Mouse (Mus musculus): ENCODE measurements around the gene Emc8. TPM values are rescaled to one million over a fixed set of nuclear protein-coding genes. Genes with fewer than 3 reads are reported as not detected.
A peak's percentile ranks its signal among the peaks of the same experiment; 100 is the strongest.

The Emc8 gene
- 230 and 254 TPM in 2 replicates for polyA plus RNA-seq (2015; fragmentation: Nextera tagmentation; extraction: Ambion mirVana)

DNA sequence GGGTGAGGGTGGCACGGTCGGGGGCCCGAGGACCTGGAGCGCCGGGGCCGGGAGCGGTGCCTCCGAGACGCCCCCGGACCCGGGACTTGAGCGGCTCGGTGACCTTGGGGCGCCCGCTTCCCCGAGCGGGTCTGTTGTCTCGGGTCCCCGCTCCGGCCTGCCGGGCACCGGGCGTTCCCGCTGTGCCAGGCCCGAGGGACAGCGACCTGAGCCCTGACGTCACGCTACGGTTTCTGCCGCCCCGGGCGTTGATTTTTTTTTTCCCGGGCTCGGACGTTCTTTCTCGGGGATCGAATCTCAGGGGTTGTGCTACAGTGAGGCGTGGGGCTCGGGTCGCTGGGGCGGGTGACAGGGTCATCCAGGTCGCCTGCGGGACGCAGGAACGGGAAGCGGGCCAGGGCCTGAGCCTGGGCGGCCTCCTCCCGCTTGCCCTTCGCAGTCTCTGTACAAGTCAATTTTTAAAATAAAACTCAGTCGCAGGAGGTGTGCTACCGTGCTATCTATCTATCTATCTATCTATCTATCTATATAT, at the start of gene Emc8:
Gene Emc8 (minus strand): TSS at position 200 of the 532 bp plus-strand sequence.
- no peak for ATAC-seq (ENCODE audit: insufficient number of reproducible peaks, insufficient read depth, low FRiP score, low TSS enrichment, low read depth)
- Histone ChIP-seq H3K4me1 (peaks cover 51% of the 10 kb centered on the region), H3K36me3 (peaks cover 38% of the 10 kb centered on the region), H3K9ac (peak within 1 kb of the TSS; percentile 97), H3K27ac (peak within 1 kb of the TSS; percentile 88), H3K27me3 (no peaks in the 10 kb centered on the region), H3K9me3 (no peaks in the 10 kb centered on the region), H3K4me3 (peak within 1 kb of the TSS; percentile 97), H3K4me2 (peak within 1 kb of the TSS; percentile 91)
- WGBS, result under 1% methylated on average over 45 of the region's 51 CpGs

DNA sequence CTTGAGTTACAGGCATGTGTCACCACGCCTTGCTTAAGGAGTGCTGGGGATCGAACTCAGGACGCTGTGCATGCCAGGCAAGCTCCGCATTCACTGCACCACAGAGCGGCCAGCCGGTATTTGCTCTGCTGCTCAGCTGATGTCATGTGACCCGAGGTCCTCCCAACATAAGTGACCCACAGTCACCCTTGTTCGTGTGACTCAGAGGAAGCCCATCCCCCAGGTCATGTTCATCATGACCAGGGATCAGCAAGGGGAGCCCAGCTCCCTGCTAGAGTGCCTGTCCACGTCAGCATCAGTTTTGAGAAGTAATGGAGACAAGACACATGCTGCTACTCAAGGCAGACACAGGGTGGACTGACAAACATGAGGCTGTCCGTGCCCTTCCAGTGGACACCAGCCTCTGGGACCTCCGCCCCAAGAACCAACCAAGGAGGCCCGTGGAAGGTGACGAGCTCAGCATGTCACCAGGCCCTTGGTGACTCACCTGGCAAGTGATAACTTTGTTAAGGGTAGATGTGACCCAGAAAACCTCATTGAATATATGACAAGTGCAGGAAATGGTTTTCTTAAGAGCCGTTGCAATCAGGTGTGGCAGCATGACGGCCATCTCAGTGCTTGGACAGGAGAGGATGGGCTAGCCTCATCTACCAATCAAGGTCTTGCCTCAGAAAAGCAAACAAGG, 47.8 kb upstream of the Emc8 start:
- Histone ChIP-seq H3K27ac (no peak overlapping the region), H3K4me3 (no peak overlapping the region), H3K9ac (no peak overlapping the region), H3K27me3 (no peaks in the 10 kb centered on the region), H3K9me3 (no peaks in the 10 kb centered on the region), H3K4me1 (peaks cover 4% of the 10 kb centered on the region; the same call in 1 of the 2 replicates), H3K4me2 (no peak overlapping the region), H3K36me3 (no peaks in the 10 kb centered on the region)
- no peak for ATAC-seq (ENCODE audit: insufficient number of reproducible peaks, insufficient read depth, low FRiP score, low TSS enrichment, low read depth)
- WGBS, result 76% methylated on average over 15 of the region's 15 CpGs

DNA sequence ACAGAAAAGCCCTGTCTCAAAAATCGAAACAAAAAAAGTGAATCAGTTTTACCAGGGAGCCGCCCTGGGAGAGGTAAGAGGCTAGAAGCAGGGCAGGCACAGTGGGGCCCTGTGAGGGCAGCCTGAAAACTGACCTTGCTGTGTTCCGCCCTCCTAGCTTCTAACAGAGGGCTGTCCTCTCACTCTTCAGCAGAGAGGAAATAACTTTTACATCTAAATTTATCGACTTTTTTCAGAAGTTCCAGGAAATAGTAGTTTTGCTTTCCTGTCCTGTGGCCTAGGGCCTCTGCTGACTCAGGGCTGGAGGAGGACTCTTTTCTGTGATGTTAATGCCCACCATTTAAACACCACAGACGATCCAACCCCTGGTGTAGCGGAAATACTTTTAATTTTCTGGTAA, 46.8 kb upstream of the Emc8 start:
- ATAC-seq (ENCODE audit: insufficient number of reproducible peaks, insufficient read depth, low FRiP score, low TSS enrichment, low read depth), result no peak
- H3K36me3 ChIP-seq, result no peaks in the 10 kb centered on the region
- 68% methylated on average over 6 of the region's 6 CpGs for WGBS
- H3K9me3 ChIP-seq, result no peaks in the 10 kb centered on the region
- H3K27ac ChIP-seq, result no peak overlapping the region
- H3K4me1 ChIP-seq, result peaks cover 4% of the 10 kb centered on the region; the same call in 1 of the 2 replicates
- H3K4me3 ChIP-seq, result no peak overlapping the region
- H3K27me3 ChIP-seq, result no peaks in the 10 kb centered on the region
- H3K4me2 ChIP-seq, result no peak overlapping the region
- no peak overlapping the region for H3K9ac ChIP-seq

DNA sequence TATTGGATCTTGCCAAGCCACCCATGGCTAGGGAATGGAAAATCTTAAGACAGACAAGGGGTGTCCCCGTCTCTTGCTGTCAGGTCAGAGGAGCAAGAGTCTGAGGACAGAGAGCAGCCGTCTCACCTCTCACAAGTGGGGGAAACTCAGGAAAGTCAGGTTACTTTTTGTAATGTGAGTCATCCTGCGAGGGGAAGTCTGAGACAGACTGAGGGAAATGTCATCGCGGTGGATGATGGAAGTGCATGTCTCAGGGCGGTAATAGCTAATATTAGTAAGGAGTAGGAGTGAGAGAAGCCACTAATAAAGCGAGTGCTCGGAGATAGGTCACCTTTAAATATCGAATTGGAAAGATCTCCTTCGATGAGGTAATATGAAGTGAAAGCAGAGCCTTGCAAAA, 40.8 kb upstream of the Emc8 start:
- no peak for ATAC-seq (ENCODE audit: insufficient number of reproducible peaks, insufficient read depth, low FRiP score, low TSS enrichment, low read depth)
- 78% methylated on average over 10 of the region's 10 CpGs for WGBS
- H3K9ac ChIP-seq, result no peak overlapping the region
- H3K27me3 ChIP-seq, result peaks cover 9% of the 10 kb centered on the region; the same call in 1 of the 2 replicates
- no peaks in the 10 kb centered on the region for H3K4me1 ChIP-seq
- H3K4me3 ChIP-seq, result no peak overlapping the region
- H3K4me2 ChIP-seq, result no peak overlapping the region
- H3K36me3 ChIP-seq, result no peaks in the 10 kb centered on the region
- H3K9me3 ChIP-seq, result no peaks in the 10 kb centered on the region
- H3K27ac ChIP-seq, result no peak overlapping the region

- Histone ChIP-seq H3K4me1 (no peaks in the 10 kb centered on the region), H3K4me3 (no peak overlapping the region), H3K9ac (no peak overlapping the region), H3K27ac (no peak overlapping the region; the same call in 1 of the 2 replicates), H3K27me3 (peaks cover 12% of the 10 kb centered on the region; the same call in 1 of the 2 replicates), H3K4me2 (no peak overlapping the region), H3K9me3 (no peaks in the 10 kb centered on the region), H3K36me3 (no peaks in the 10 kb centered on the region)
- no peak for ATAC-seq (ENCODE audit: insufficient number of reproducible peaks, insufficient read depth, low FRiP score, low TSS enrichment, low read depth)
- 47% methylated on average over 3 of the region's 3 CpGs for WGBS
Measured at GRCm38 (mm10) chr8:120706193-120706592, 37.8 kb upstream of the Emc8 start.

- 84% methylated on average over 15 of the region's 15 CpGs for WGBS
Measured at GRCm38 (mm10) chr8:120705163-120705562, 36.8 kb upstream of the Emc8 start.

DNA sequence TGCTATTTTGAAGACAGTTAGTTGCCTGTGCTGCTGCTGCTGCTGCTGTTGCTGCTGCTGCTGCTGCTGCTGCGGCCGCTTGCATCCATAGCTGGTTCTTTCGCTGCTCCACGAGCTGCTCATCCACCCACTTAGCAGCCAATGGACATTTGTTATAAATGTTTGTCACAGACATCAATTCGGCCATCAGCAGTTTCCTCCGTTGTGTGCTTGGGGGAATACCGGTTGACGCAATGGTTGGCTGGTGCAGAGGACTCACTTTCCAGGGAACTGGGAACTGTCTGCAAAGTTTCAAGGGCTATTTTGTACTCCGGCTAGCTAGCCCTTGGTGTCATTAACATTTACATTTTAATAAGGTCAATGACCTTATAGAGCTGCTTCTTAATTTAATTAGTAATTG, 35.8 kb upstream of the Emc8 start:
- 76% methylated on average over 9 of the region's 9 CpGs for WGBS
- Histone ChIP-seq H3K27me3 (peaks cover 12% of the 10 kb centered on the region; the same call in 1 of the 2 replicates), H3K27ac (no peak overlapping the region), H3K4me2 (no peak overlapping the region), H3K9ac (no peak overlapping the region), H3K36me3 (no peaks in the 10 kb centered on the region), H3K4me3 (no peak overlapping the region), H3K9me3 (no peaks in the 10 kb centered on the region), H3K4me1 (no peaks in the 10 kb centered on the region)
- no peak for ATAC-seq (ENCODE audit: insufficient number of reproducible peaks, insufficient read depth, low FRiP score, low TSS enrichment, low read depth)

More at GRCm38 (mm10) chr8:120705163-120705562, 36.8 kb upstream of the Emc8 start:
- Histone ChIP-seq H3K9me3 (no peaks in the 10 kb centered on the region), H3K27ac (no peak overlapping the region), H3K36me3 (no peaks in the 10 kb centered on the region), H3K9ac (no peak overlapping the region), H3K4me2 (no peak overlapping the region), H3K27me3 (peaks cover 12% of the 10 kb centered on the region; the same call in 1 of the 2 replicates), H3K4me3 (no peak overlapping the region), H3K4me1 (no peaks in the 10 kb centered on the region)
- ATAC-seq (ENCODE audit: insufficient number of reproducible peaks, insufficient read depth, low FRiP score, low TSS enrichment, low read depth), result no peak

GRCm38 (mm10) chr8:120701758-120702465, 33.5 kb upstream of the Emc8 start:
- H3K4me2 ChIP-seq, result no peak overlapping the region
- no peak overlapping the region for H3K4me3 ChIP-seq
- 58% methylated on average over 19 of the region's 19 CpGs for WGBS
- H3K27ac ChIP-seq, result no peak overlapping the region
- H3K9me3 ChIP-seq, result no peaks in the 10 kb centered on the region
- ATAC-seq (ENCODE audit: insufficient number of reproducible peaks, insufficient read depth, low FRiP score, low TSS enrichment, low read depth), result no peak
- peaks cover 12% of the 10 kb centered on the region; the same call in 1 of the 2 replicates for H3K27me3 ChIP-seq
- no peak overlapping the region for H3K9ac ChIP-seq
- no peaks in the 10 kb centered on the region for H3K36me3 ChIP-seq
- peaks cover 4% of the 10 kb centered on the region for H3K4me1 ChIP-seq

DNA sequence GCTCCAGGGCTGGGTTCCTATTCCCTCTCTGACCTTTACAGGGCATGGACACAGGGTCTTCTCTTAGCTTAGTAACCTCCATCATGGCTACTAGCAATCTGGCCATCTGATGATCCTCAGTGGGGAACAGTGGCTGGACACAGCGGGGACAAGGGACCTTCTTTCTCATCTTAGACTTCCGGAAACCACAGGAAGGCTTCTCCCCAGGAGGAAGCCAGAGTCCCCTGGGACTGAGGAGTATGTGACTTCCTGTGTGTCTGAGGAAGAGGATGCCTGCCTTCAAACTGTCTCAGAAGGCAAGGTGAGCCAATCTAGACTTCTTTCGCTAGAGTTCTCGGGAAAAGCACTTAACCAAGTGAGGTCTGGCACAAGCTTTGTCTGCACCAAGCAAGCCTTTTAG, 31.7 kb upstream of the Emc8 start:
- no peak overlapping the region for H3K4me3 ChIP-seq

DNA sequence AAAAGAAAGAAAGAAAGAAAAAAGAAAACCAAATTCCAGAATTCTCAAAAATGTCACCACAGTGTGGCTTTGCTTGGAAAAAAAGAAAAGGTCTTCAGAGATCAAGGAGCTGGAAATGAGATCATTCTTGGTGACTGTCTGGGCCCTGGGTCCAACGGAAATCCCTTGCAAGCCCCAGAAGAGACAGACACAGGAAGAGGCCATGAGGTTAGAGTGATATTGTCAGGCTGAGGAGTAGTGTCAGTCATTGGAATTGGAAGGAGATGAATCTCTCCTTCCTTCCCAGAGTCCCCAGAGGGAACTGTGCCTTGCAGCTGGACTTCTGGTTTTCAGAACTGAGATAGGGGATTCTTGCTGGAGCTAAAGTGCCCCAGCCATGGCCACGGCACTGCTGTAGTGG, 31.2 kb upstream of the Emc8 start:
- H3K36me3 ChIP-seq, result no peaks in the 10 kb centered on the region
- no peak overlapping the region for H3K4me3 ChIP-seq
- no peak overlapping the region for H3K27ac ChIP-seq
- no peak for ATAC-seq (ENCODE audit: insufficient number of reproducible peaks, insufficient read depth, low FRiP score, low TSS enrichment, low read depth)
- no peaks in the 10 kb centered on the region for H3K9me3 ChIP-seq
- H3K4me2 ChIP-seq, result no peak overlapping the region
- H3K9ac ChIP-seq, result no peak overlapping the region
- 55% methylated on average over 2 of the region's 2 CpGs for WGBS
- peaks cover 7% of the 10 kb centered on the region; the same call in 1 of the 2 replicates for H3K27me3 ChIP-seq
- peaks cover 8% of the 10 kb centered on the region for H3K4me1 ChIP-seq

More for the DNA sequence above, 31.7 kb upstream of the Emc8 start:
- Histone ChIP-seq H3K9me3 (no peaks in the 10 kb centered on the region), H3K27ac (no peak overlapping the region), H3K4me2 (no peak overlapping the region), H3K27me3 (peaks cover 10% of the 10 kb centered on the region; the same call in 1 of the 2 replicates), H3K9ac (no peak overlapping the region), H3K4me1 (peaks cover 8% of the 10 kb centered on the region), H3K36me3 (no peaks in the 10 kb centered on the region)
- no peak for ATAC-seq (ENCODE audit: insufficient number of reproducible peaks, insufficient read depth, low FRiP score, low TSS enrichment, low read depth)
- WGBS, result 83% methylated on average over 4 of the region's 4 CpGs

DNA sequence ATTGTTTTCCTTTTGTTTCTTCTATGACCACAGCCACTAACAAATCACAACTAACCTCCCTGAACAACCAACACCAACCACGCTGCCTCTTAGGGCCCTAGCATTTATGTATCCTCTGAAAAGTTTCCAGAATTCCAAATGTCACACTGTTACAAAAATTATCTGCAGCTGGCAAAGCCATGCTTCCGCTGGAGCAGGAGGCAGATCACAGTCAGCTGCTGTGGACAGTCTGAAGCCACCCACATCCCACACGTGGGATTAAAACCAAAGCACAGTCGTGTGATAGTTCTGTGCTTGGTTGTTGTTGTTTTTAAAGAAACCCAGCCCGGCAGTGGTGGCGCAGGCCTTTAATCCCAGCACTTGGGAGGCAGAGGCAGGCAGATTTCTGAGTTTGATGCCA, 30.7 kb upstream of the Emc8 start:
- peaks cover 8% of the 10 kb centered on the region for H3K4me1 ChIP-seq
- 0 out of 2 replicates have a peak, but pooled peaks cover 3% of the 10 kb centered on the region for H3K27me3 ChIP-seq
- H3K4me2 ChIP-seq, result no peak overlapping the region
- H3K36me3 ChIP-seq, result no peaks in the 10 kb centered on the region
- WGBS, result 59% methylated on average over 6 of the region's 6 CpGs
- H3K9ac ChIP-seq, result no peak overlapping the region
- H3K4me3 ChIP-seq, result no peak overlapping the region
- ATAC-seq (ENCODE audit: insufficient number of reproducible peaks, insufficient read depth, low FRiP score, low TSS enrichment, low read depth), result no peak
- 0 out of 2 replicates have a peak overlapping the region, but pooled peaks have one; percentile 11 for H3K27ac ChIP-seq
- H3K9me3 ChIP-seq, result no peaks in the 10 kb centered on the region
